Mouse (Mus musculus) heart, adult 11 months (tissue): Measurements from ENCODE around the gene Prps1l1.
A peak's percentile ranks its signal among the peaks of the same experiment; 100 is the strongest.

Source experiments
- DNase-seq: peaks from one replicate; pipeline ENCODE4 v3.0.0; 2022

Gene Prps1l1

GRCm38 (mm10) chr12:34984461-34984860, at the start of gene Prps1l1:
Gene Prps1l1 (plus strand): TSS chr12:34984761.
- no peak for DNase-seq

DNA sequence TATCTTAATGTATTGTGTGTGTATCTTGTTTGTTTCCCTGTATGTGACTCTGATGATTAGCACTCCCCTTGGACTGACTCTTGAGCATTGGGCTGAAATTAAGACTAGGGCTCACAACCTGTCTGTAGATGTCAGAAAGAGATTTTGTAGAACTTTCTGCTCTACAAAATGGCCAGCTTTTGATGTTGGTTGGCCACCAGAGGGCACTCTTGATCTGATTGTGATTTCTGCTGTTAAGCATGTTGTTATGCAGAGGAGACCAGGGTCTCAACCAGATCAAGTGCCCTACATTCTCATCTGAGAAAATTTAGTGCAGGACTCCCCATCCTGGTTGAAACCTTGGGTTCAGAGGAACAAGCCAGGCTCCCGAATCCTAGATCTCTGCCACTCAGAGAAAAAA, 46.6 kb upstream of the Prps1l1 start:
- no peak for DNase-seq

DNA sequence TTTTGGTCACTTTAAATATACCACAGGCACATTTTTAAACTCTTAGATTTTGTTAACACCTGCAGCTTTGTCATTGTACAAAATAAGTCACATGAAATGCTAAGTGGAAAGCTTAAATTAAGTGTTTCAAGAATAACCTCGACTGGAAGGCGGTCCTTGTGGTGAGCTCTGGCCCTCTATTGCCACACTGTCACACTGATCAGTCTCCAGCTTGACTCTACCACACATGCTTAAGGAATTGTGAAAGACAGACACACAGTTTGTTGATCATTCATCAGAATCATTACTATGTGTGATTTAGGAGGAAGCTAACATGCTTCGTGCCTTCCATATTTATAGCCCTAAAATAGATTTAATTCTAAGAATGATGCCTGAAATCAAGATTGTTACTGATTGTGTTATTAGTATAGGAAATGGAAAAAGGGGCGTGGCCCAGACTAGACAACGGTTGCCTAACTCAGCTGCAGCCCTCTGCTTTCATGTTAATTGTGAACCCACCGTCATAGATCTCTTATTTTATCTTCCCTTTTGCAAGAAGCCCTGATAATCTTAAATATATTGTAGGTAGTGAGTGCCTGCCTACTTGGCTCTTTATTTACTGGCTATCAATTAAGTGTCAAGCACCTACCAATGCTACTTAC, 35.4 kb upstream of the Prps1l1 start:
- DNase-seq = no peak

DNA sequence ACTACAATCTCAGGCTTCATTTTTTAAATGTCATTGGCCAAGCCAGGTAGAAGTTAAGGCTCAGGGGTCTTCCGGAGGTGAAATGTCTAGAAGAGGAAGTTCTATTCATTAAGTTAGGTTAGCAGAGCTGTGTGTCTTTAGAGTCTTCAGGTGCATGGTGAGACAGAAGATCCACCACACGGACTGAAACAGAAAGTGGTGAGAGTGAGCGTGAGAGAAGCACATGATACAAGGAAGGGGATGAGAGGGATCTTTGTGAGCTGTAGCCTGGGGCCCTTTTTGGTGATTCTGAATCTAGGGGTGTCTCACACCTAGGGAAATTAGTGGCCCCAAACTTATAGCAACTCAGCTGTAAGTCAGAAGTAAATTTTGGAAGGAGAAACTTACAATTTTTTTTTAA, 8.6 kb upstream of the Prps1l1 start:
- DNase-seq = no peak

- no peak for DNase-seq
These were observed 1.3 kb downstream of the Prps1l1 start for GRCm38 (mm10) chr12:34985865-34986264.

- DNase-seq = no peak
These were observed 5.1 kb downstream of the Prps1l1 start for GRCm38 (mm10) chr12:34989537-34990200.

- DNase-seq = no peak
These were observed 5.8 kb downstream of the Prps1l1 start for GRCm38 (mm10) chr12:34990387-34990786.

DNA sequence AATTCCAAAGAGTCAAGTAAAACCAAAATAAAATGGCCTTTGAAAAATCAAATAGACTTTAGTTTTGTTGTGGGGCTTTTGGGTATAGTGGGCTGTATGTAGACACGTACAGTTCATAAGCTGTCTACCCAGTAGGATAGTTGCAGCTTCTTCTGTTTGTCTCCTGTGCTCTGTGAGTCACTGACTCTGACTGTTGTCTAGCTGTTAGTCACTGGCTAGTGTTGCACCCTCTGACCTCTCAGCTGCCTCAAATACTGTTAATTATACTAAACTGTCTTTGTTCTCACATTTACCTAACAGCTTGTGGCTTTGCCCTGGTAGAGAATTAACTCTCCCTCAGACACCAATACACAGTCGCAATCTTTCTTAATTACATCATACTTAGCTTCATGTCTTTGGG, 7.3 kb downstream of the Prps1l1 start:
- no peak for DNase-seq

DNA sequence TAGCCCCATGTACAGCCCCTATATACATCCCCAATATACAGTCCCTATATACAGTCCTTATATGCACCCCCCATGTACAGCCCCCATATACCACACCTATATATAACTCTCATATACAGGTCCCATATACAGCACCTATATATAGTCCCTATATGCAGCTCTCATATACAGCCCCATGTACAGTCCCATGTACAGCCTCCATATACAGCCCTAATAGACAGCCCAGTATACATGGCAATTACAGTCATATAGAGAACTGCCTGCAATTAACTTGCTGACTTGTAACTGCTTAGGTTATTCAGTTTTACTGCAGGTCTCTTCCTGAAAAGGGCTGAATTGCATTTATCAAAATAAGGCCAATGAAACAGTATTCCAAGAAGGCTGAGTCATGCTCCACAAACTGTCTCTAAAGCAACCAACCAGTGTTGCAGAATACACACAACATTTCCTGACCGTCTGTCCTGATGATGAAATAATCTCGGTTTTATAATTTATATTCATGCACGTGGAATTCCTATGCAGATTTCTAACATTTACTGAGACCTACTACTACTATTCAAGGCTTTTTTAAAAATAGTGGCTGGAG, 13.1 kb downstream of the Prps1l1 start:
- peak; percentile 3 for DNase-seq

DNA sequence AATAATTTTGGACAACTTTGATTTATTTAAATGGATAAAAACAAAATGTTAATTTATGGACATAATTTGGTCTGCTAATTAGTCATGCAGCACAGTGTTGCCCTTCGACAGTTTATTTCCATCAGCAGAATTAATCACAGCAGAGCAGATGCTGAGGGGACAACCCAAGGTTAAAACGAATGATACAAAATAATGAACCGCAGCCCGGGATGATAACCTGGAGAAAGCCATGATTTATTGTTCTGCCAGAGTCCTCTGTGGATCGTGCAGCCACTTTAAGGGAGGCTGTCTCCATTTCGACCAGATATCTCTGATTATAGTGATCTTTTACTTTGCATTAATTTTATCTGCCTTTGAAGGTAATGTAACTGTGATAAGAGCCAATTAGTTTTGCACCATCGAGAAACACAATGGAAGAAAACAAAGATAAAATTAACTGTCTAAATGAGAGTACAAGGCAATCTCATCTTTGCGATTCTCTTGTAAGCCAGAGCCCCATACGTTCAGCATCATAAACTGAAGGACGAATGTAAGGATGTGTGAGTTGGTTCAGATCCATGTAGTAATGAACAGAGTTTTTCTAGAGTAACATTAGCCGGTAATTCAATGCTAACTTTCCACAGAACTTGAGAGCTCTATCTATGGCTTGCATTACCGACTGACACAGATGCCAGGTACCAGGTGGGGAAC, 14.4 kb downstream of the Prps1l1 start:
- DNase-seq = peak; percentile 14

- DNase-seq = no peak
These were observed 15.8 kb downstream of the Prps1l1 start for GRCm38 (mm10) chr12:35000323-35000722.

GRCm38 (mm10) chr12:35005748-35006147, 21.2 kb downstream of the Prps1l1 start:
- peak; percentile 28 for DNase-seq

DNA sequence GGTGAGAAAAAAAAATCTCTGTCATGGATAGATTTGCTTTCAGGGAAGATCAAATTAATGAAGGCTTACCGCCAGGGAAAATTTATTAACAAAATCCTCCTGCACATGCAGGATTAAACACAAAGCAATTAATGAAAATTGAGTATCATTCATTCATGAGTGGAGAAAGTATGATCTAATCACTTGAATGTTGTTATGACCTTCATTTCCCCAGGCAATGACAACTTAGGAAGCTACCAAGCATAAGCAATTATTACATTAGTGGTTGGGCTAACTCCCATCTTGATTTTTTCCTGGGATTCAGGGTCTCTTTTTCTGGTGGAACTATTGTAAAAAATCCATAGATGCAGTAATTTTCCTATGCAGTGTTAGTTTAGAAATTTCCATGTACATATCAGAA, 23.3 kb downstream of the Prps1l1 start:
- DNase-seq = no peak

GRCm38 (mm10) chr12:35008340-35009137, 24.0 kb downstream of the Prps1l1 start:
- no peak for DNase-seq

DNA sequence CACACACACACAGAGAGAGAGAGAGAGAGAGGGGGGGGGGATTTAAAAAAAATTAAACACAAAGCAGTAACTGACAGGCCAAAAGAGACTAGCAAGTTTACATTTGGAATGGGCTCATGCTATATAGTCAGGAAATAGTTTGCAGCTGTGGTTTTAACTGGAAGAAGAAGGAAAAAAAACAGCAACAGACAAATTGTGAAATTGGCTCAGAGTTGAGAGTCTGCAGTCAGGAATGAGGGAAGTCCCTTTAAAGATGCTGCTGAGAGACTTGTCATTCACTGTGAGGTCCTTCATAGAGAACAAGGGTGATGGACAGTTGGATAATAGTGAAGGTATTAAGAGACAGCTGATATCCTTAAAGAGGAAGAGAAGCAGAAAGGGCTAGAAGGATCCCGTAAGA, 26.9 kb downstream of the Prps1l1 start:
- no peak for DNase-seq

DNA sequence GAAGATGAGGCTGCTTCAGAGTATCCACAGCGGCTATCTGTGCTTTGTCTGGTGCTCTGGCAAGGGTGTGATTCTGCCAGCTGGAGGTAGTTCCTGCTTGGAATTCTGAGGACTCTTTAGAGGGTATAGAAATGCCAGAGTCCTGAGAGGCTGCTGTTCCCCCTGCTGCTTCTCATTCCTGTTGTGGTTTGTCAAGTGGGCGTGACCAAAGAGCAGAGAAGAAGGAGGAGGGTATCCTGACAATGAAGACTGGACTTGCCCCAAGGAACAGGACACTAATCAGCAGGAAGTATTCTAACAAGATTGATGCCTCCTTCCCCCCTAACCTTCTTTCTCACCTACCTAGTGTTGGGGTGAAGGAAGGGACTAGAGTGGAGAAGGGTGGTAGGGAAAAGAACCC, 29.4 kb downstream of the Prps1l1 start:
- DNase-seq = peak; percentile 85

DNA sequence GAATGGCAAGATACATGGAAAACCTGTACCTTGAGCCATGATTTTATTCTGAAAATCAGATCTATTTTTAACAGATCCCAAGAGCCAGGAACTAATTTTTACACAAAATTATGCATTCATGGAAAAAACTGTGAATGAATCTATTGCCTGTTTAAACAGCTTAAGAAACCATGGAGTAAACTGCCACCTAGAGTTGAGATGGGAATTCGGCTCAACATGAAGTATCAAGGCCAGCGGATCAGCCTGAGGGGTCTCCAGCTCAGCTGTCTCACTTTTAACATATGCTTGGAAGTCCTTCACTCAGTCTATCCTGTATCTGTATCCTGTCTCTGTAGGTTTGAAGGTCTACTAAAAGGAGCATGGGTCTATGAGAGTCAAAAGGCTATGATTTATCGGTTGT, 31.5 kb downstream of the Prps1l1 start:
- no peak for DNase-seq

- peak; percentile 51 for DNase-seq
These were observed 32.1 kb downstream of the Prps1l1 start for GRCm38 (mm10) chr12:35016481-35017250.

DNA sequence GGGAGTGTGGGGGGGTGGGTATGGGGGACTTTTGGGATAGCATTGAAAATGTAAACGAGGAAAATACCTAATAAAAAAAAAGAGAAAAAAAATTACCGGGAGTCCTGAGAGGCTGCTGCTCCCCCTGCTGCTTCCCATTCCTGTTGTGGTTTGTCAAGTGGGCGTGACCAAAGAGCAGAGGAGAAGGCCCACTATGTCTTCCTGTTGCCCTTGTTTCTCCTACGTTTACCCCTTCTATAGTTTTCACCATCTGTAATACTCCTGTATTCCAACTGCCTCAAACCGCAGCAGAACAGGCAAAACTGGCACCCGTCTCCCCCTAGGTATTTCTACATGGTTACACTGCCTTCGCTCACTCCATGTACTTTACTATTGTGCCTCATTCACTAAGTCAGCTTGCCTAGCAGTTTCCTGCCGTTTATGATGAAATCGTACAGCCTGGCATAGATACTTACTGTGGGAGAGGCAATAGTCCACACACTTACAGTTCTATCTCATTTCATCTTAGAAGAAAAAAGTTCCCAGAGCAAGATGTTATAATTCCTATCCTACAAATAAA, 34.2 kb downstream of the Prps1l1 start:
- peak; percentile 86 for DNase-seq

DNA sequence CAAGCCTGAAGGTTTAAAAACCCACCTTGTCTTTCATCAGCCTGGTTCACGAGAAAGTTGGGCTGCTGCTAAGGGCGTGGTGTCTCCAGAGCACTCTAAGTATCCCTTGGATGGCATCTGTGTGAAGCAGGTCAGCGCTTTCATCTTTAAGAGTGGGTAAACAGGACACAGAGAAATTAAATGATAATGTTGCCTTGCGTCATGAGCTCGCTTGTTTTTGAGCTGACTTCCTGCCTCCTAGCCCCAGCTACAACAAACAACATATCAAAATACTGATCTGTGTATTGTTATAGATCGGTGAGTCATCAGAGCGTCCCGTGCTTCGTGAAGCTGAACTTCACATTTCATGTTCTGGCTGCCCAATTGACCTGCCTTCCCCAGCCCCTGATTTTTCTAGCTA, 36.7 kb downstream of the Prps1l1 start:
- peak; percentile 88 for DNase-seq

GRCm38 (mm10) chr12:35022066-35022465, 37.5 kb downstream of the Prps1l1 start:
- peak; percentile 71 for DNase-seq

GRCm38 (mm10) chr12:35025916-35026432, 41.4 kb downstream of the Prps1l1 start:
- no peak for DNase-seq
